Mouse (Mus musculus): ENCODE results near the gene Nmt1.

- TF ChIP-seq CTCF (IDR thresholded peaks at IDR 0.05; ENCODE audit: borderline replicate concordance, insufficient read depth, low read depth, low read length) (no peak), POLR2A (IDR thresholded peaks at IDR 0.05; ENCODE audit: borderline replicate concordance, insufficient read depth, low read length) (no peak)
Measured at GRCm38 (mm10) chr11:103000111-103000510, 27.9 kb upstream of the Nmt1 start.

Measured in cerebellum, adult 2 months (tissue).